Mouse (Mus musculus) stomach, embryonic 14.5 days (tissue): Measurements from ENCODE around the gene Ctnnal1. TPM values are rescaled to one million over a fixed set of nuclear protein-coding genes. Genes with fewer than 3 reads are reported as not detected.
A peak's percentile ranks its signal among the peaks of the same experiment; 100 is the strongest.

ENCODE experiments used
- ATAC-seq: fragments of 200-750 bp; cut with Nextera tagmentation; 2 replicates; pipeline ENCODE4 v1.8.0; 2017; ENCODE audit warnings: low read depth, moderate TSS enrichment; ENCODE audit not compliant: insufficient number of reproducible peaks, insufficient read depth, low FRiP score
- H3K27ac ChIP-seq: fragments of 300-500 bp; sonication (generic); 2 replicates; pipeline ENCODE4 v1.5.1; 2014; ENCODE audit warnings: mild to moderate bottlenecking, low read length, moderate library complexity, mixed read lengths
- H3K27me3 ChIP-seq: fragments of 300-500 bp; sonication (generic); 2 replicates; pipeline ENCODE4 v1.6.1; 2014; ENCODE audit warnings: low read length, control low read depth, mixed read lengths; ENCODE audit not compliant: control insufficient read depth, insufficient read depth
- H3K36me3 ChIP-seq: fragments of 300-500 bp; sonication (generic); 2 replicates; pipeline ENCODE4 v1.6.1; 2014; ENCODE audit warnings: mild to moderate bottlenecking, control low read depth, low read length, moderate library complexity, mixed read lengths; ENCODE audit not compliant: control insufficient read depth, insufficient read depth
- H3K4me1 ChIP-seq: fragments of 300-500 bp; sonication (generic); 2 replicates; pipeline ENCODE4 v1.6.1; 2014; ENCODE audit warnings: low read length, control low read depth, mixed read lengths; ENCODE audit not compliant: control insufficient read depth, insufficient read depth
- H3K4me2 ChIP-seq: fragments of 300-500 bp; sonication (generic); replicated peaks from 2 replicates; pipeline ENCODE4 v1.6.1; 2014; ENCODE audit warnings: low read depth, low read length, control low read depth
- H3K4me3 ChIP-seq: fragments of 300-500 bp; sonication (generic); 2 replicates; pipeline ENCODE4 v1.5.1; 2014; ENCODE audit warnings: low read depth, low read length, control low read depth
- H3K9ac ChIP-seq: fragments of 300-500 bp; sonication (generic); replicated peaks from 2 replicates; pipeline ENCODE4 v1.6.1; 2014; ENCODE audit warnings: low read depth, mild to moderate bottlenecking, control low read depth, low read length, moderate library complexity, mixed read lengths
- H3K9me3 ChIP-seq: fragments of 300-500 bp; sonication (generic); 2 replicates; pipeline ENCODE4 v1.6.1; 2016; ENCODE audit warnings: low read depth, low read length, control low read depth; ENCODE audit not compliant: control insufficient read depth
- WGBS: fragments of 180-500 bp; shearing (Covaris S2); extraction: QIAGEN DNeasy Blood & Tissue Kit; methylation state at CpG from one replicate; pipeline ENCODE4 v1.1.7; 2014; 5-methylcytosine and 5-hydroxymethylcytosine counted together
- polyA plus RNA-seq: library from polyadenylated mRNA; unstranded; fragments of >200 nt; fragmentation: Nextera tagmentation; extraction: Ambion mirVana; gene quantifications from 2 replicates; pipeline ENCODE4 v1.2.1, GENCODE M21; 2014

Ctnnal1 gene
- polyA plus RNA-seq, 1 experiment from 2014 or later = 26.7 TPM

DNA sequence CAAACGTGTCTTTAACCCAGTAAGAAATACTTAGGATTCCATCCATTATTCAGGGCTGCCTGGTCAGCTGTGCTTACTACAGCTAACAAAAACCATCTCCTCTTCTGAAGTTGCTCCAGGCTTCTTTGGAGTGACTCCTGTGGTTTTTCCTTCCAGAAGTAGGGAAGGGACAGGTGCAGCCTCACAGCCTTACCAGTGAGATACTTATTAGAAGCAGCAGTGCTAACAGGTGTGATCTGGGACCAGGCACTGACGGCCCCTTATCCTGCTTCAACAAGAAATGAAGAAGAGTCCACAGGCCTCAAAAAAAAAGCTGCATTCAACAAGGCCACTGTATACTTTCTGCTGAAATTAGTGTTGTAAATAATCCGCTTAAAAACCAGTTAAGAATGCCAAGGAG, 53.3 kb downstream of the Ctnnal1 start:
- Histone ChIP-seq H3K4me1 (no peaks in the 10 kb centered on the region), H3K27me3 (no peaks in the 10 kb centered on the region), H3K9ac (no peak overlapping the region), H3K4me3 (no peak overlapping the region), H3K9me3 (no peaks in the 10 kb centered on the region), H3K36me3 (peaks cover 7% of the 10 kb centered on the region), H3K27ac (no peak overlapping the region), H3K4me2 (no peak overlapping the region)
- 69% methylated on average over 3 of the region's 3 CpGs for WGBS
- no peak for ATAC-seq

DNA sequence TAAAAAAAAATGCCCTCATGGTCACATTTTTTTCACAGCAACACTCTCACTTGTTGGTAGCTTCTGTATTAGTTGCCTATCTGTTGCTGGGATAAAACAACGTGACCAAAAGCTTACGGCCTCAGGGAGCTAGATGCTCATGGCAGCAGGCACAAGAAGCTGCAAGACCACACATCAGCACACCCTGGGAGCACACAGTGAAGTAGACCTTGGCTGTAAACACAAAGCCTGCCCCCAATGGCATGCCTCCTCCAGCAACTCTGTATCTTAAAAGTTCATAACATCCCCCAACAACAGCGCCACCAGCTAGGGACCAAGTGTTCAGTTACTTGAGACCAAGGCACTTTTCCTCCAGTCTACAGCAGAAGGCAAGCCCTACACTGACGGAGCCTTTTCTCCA, 55.9 kb downstream of the Ctnnal1 start:
- WGBS = 70% methylated on average over 4 of the region's 4 CpGs
- H3K4me1 ChIP-seq = no peaks in the 10 kb centered on the region
- no peak overlapping the region for H3K27ac ChIP-seq
- no peak for ATAC-seq
- no peak overlapping the region for H3K9ac ChIP-seq
- H3K9me3 ChIP-seq = no peaks in the 10 kb centered on the region
- H3K27me3 ChIP-seq = no peaks in the 10 kb centered on the region
- peaks cover 23% of the 10 kb centered on the region for H3K36me3 ChIP-seq
- no peak overlapping the region for H3K4me3 ChIP-seq
- H3K4me2 ChIP-seq = no peak overlapping the region

- 1% methylated on average over 25 of the region's 25 CpGs for WGBS
- no peak; the same call in 1 of the 2 replicates for ATAC-seq
Observed at GRCm38 (mm10) chr4:56802669-56803150, 62.3 kb downstream of the Ctnnal1 start.

DNA sequence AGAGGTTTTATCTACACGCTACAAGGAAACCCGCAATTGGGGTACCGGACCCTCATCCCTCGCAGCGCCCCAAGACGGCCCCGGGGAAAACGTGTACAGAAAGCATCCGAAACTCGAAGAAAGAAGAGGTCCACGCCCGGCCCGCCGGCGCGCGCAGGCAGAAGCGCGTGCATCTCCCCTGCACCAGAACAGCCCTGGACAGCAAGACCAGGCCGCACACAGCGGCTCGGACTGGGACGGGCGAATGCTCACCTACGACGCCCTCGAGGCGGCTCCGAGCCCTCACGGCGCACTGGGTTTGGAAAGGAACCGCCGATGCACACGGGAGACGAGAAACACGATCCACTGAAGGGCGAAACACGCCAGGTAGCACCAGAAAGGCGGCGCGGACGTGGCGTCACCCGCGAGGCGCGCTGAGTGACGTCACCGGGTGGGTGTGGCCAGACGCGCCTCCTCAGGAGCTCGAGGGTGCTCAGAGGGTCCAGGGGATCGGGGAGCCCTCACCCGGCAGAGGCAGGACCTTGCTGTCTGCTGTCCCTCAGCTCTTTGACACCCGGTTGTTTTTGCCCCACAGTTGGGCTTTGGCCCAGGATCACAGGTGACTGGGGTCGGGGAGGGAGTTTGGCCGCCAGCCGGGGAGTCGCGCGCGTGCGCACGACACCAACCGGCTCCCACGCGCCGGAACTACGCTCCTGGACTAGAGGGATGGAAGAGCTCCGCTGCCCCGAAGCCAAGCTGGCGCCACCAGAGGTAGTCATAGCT, 62.9 kb downstream of the Ctnnal1 start, which contains the start of the genes Elp1 and Fam206a:
TSS of gene Elp1 (minus strand) at position 425 of the 762 bp plus-strand sequence.
TSS of gene Fam206a (plus strand) at position 439 of the 762 bp plus-strand sequence.
- under 1% methylated on average over 70 of the region's 72 CpGs for WGBS
- peak within 1 kb of the TSS; percentile 82 for H3K4me2 ChIP-seq
- H3K9me3 ChIP-seq = no peaks in the 10 kb centered on the region
- peak; percentile 94 for ATAC-seq
- peak within 1 kb of the TSS; percentile 75 for H3K9ac ChIP-seq
- H3K27ac ChIP-seq = peak within 1 kb of the TSS; percentile 61
- H3K27me3 ChIP-seq = no peaks in the 10 kb centered on the region
- peak within 1 kb of the TSS; percentile 85 for H3K4me3 ChIP-seq
- peaks cover 45% of the 10 kb centered on the region for H3K36me3 ChIP-seq
- H3K4me1 ChIP-seq = peaks cover 17% of the 10 kb centered on the region; the same call in 1 of the 2 replicates

More at GRCm38 (mm10) chr4:56802669-56803150, 62.3 kb downstream of the Ctnnal1 start:
- Histone ChIP-seq H3K36me3 (peaks cover 40% of the 10 kb centered on the region), H3K9me3 (no peaks in the 10 kb centered on the region), H3K4me1 (peaks cover 17% of the 10 kb centered on the region; the same call in 1 of the 2 replicates), H3K9ac (peak overlapping the region; percentile 75), H3K27ac (peak overlapping the region; percentile 61; the same call in 1 of the 2 replicates), H3K4me2 (peak overlapping the region; percentile 82), H3K27me3 (no peaks in the 10 kb centered on the region), H3K4me3 (peak overlapping the region; percentile 85)

DNA sequence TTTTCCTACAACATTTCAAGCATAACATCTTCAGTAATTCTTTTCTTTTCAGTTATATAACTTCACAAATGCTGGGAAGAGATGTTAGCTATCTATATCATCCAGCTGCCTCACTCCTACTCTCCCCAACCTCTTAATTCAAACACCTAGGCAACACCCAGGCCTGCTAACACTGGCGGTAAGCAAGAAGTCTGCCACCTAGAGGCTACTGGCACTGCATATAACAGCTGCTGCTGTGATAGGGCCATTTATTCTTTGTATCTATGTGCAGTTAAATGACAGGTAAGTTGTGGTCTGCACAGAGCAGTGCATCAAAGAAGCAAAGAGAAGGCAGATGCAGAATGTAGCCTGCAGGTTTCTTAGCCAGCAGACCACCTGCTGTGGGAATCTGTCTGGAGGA, 73.6 kb downstream of the Ctnnal1 start:
- no peak overlapping the region for H3K9ac ChIP-seq
- H3K4me3 ChIP-seq = no peak overlapping the region
- H3K36me3 ChIP-seq = peaks cover 82% of the 10 kb centered on the region
- 34% methylated on average over 1 of the region's 1 CpGs for WGBS
- no peak overlapping the region for H3K27ac ChIP-seq
- H3K4me1 ChIP-seq = no peaks in the 10 kb centered on the region
- H3K4me2 ChIP-seq = no peak overlapping the region
- 0 out of 2 replicates have a peak, but pooled peaks have one; percentile 46 for ATAC-seq
- H3K27me3 ChIP-seq = no peaks in the 10 kb centered on the region
- no peaks in the 10 kb centered on the region for H3K9me3 ChIP-seq

GRCm38 (mm10) chr4:56771065-56771464, 93.9 kb downstream of the Ctnnal1 start:
- 67% methylated on average over 1 of the region's 1 CpGs for WGBS
- H3K27me3 ChIP-seq = no peaks in the 10 kb centered on the region
- no peak overlapping the region for H3K4me3 ChIP-seq
- H3K9ac ChIP-seq = no peak overlapping the region
- no peak overlapping the region for H3K27ac ChIP-seq
- no peak overlapping the region for H3K4me2 ChIP-seq
- no peak for ATAC-seq
- H3K4me1 ChIP-seq = no peaks in the 10 kb centered on the region
- H3K9me3 ChIP-seq = no peaks in the 10 kb centered on the region
- peaks cover 86% of the 10 kb centered on the region for H3K36me3 ChIP-seq

GRCm38 (mm10) chr4:56768913-56769312, 96.1 kb downstream of the Ctnnal1 start:
- H3K4me3 ChIP-seq = no peak overlapping the region
- no peak overlapping the region for H3K9ac ChIP-seq
- H3K27ac ChIP-seq = no peak overlapping the region
- no peaks in the 10 kb centered on the region for H3K9me3 ChIP-seq
- no peak for ATAC-seq
- H3K4me1 ChIP-seq = no peaks in the 10 kb centered on the region
- no peak overlapping the region for H3K4me2 ChIP-seq
- H3K27me3 ChIP-seq = no peaks in the 10 kb centered on the region
- H3K36me3 ChIP-seq = peaks cover 81% of the 10 kb centered on the region
- 87% methylated on average over 7 of the region's 7 CpGs for WGBS

GRCm38 (mm10) chr4:56767861-56768284, 97.1 kb downstream of the Ctnnal1 start:
- Histone ChIP-seq H3K4me2 (no peak overlapping the region), H3K4me3 (no peak overlapping the region), H3K9ac (no peak overlapping the region), H3K4me1 (no peaks in the 10 kb centered on the region), H3K36me3 (peaks cover 81% of the 10 kb centered on the region), H3K27ac (no peak overlapping the region), H3K27me3 (no peaks in the 10 kb centered on the region), H3K9me3 (no peaks in the 10 kb centered on the region)
- 68% methylated on average over 5 of the region's 5 CpGs for WGBS
- ATAC-seq = no peak
